Mouse (Mus musculus) liver (tissue): ENCODE measurements around the gene Cd300lf.

ENCODE experiments used
- DNase-seq: peaks from one replicate; pipeline ENCODE4 v3.0.0-alpha.2; 2020; ENCODE audit warnings: mixed read lengths

Gene Cd300lf

GRCm38 (mm10) chr11:115075407-115075806 lies 58.4 kb downstream of the Cd300lf start:
- no peak for DNase-seq

- DNase-seq: no peak
Measured at GRCm38 (mm10) chr11:115073002-115073401, 60.8 kb downstream of the Cd300lf start.

GRCm38 (mm10) chr11:115071631-115072294 lies 62.0 kb downstream of the Cd300lf start:
- DNase-seq: no peak

GRCm38 (mm10) chr11:115071015-115071551 lies 62.7 kb downstream of the Cd300lf start:
- DNase-seq: no peak

GRCm38 (mm10) chr11:115066768-115067167 lies 67.0 kb downstream of the Cd300lf start:
- no peak for DNase-seq
